Mouse (Mus musculus) G1E (cell line): ENCODE measurements around the gene Ccr10. TPM values are rescaled to one million over a fixed set of nuclear protein-coding genes. Genes with fewer than 3 reads are reported as not detected.
"Not testable (repeated sequence)": the region's sequence is repeated elsewhere in the genome, so short reads cannot be mapped to it uniquely, and the experiment has no call there.

Experiments
- ATAC-seq: 2 replicates; pipeline ENCODE4 v1.8.0; 2016; ENCODE audit warnings: mild to moderate bottlenecking; ENCODE audit not compliant: insufficient number of reproducible peaks, poor library complexity, low FRiP score, severe bottlenecking; ENCODE audit errors: extremely low read depth
- DNase-seq: peaks from one replicate; pipeline ENCODE4 v3.0.0; 2012; ENCODE audit warnings: low spot score
- H3K27me3 ChIP-seq: 2 replicates; pipeline ENCODE4 v1.6.1; 2012; ENCODE audit warnings: mild to moderate bottlenecking, low read length, inconsistent platforms; ENCODE audit not compliant: insufficient read depth
- H3K36me3 ChIP-seq: replicated peaks from 2 replicates; pipeline ENCODE3; 2012; ENCODE audit warnings: mild to moderate bottlenecking, inconsistent platforms
- H3K4me1 ChIP-seq: 2 replicates; pipeline ENCODE4 v1.6.1; 2012; ENCODE audit warnings: low read depth, low read length, inconsistent platforms, mixed read lengths; ENCODE audit not compliant: insufficient read depth
- H3K4me3 ChIP-seq: 2 replicates; pipeline ENCODE4 v1.5.1; 2012; ENCODE audit warnings: low read depth, mild to moderate bottlenecking, inconsistent platforms, low read length, moderate library complexity, mixed read lengths
- H3K9me3 ChIP-seq: replicated peaks from 2 replicates; pipeline ENCODE4 v1.6.1; 2012; ENCODE audit warnings: inconsistent platforms
- CTCF ChIP-seq: IDR thresholded peaks from 2 replicates; pipeline ENCODE4 v1.5.1; 2012; ENCODE audit warnings: low read depth, low read length, inconsistent platforms, mixed read lengths
- GATA1 ChIP-seq: IDR thresholded peaks from 2 replicates; pipeline ENCODE4 v1.6.1; 2012; ENCODE audit warnings: borderline replicate concordance, low read length, inconsistent platforms, mixed read lengths
- GATA2 ChIP-seq: IDR thresholded peaks from 2 replicates; pipeline ENCODE4 v1.6.1; 2012; ENCODE audit warnings: low read depth, low read length, inconsistent platforms, borderline replicate concordance
- POLR2AphosphoS5 ChIP-seq: IDR thresholded peaks from 2 replicates; pipeline ENCODE4 v1.6.1; 2012; ENCODE audit warnings: low read depth, low read length, inconsistent platforms; ENCODE audit not compliant: insufficient replicate concordance
- TAL1 ChIP-seq: conservative IDR thresholded peaks from 2 replicates; pipeline ENCODE4 v1.6.1; 2012; ENCODE audit warnings: low read depth, low read length, inconsistent platforms, mixed read lengths
- polyA plus RNA-seq: library from polyadenylated mRNA; stranded (reverse); fragments of >175 nt; gene quantifications from 2 replicates; pipeline ENCODE4 v1.2.3, GENCODE M21; 2012
- total RNA-seq, 2 experiments: library from RNA; stranded (forward) in 1 of 2; stranded (reverse) in 1 of 2; fragments of 200-1000 nt in 1 of 2; fragments of >200 nt in 1 of 2; fragmentation: Nextera tagmentation in 1 of 2; gene quantifications; 2 replicates each; pipeline ENCODE4 v1.2.3; 2014 to 2017

Ccr10 gene
- total and polyA plus RNA-seq, 3 experiments = not detected

GRCm38 (mm10) chr11:101164677-101165580, 10.3 kb downstream of the Ccr10 start:
- no peak for TF ChIP-seq POLR2AphosphoS5
- TF ChIP-seq GATA1 = no peak
- no peak for TF ChIP-seq GATA2
- TF ChIP-seq CTCF = no peak
- no peak for TF ChIP-seq TAL1
- DNase-seq (peak; percentile 0), ATAC-seq (no peak)
- H3K27me3 ChIP-seq = peaks cover 59% of the 10 kb centered on the region
- H3K4me1 ChIP-seq = peaks cover 4% of the 10 kb centered on the region; the same call in 1 of the 2 replicates
- no peaks in the 10 kb centered on the region for H3K9me3 ChIP-seq
- H3K36me3 ChIP-seq = peaks cover 15% of the 10 kb centered on the region
- no peak overlapping the region for H3K4me3 ChIP-seq

GRCm38 (mm10) chr11:101164351-101164665, 10.9 kb downstream of the Ccr10 start:
- DNase-seq (no peak), ATAC-seq (no peak)
- Histone ChIP-seq H3K9me3 (no peaks in the 10 kb centered on the region), H3K4me1 (0 out of 2 replicates have a peak, but pooled peaks cover 2% of the 10 kb centered on the region), H3K36me3 (peaks cover 15% of the 10 kb centered on the region), H3K4me3 (no peak overlapping the region), H3K27me3 (peaks cover 53% of the 10 kb centered on the region)
- TF ChIP-seq GATA2 = no peak
- no peak for TF ChIP-seq TAL1
- TF ChIP-seq CTCF = no peak
- TF ChIP-seq GATA1 = no peak
- no peak for TF ChIP-seq POLR2AphosphoS5

- DNase-seq = no peak
- Histone ChIP-seq H3K27me3 (peaks cover 54% of the 10 kb centered on the region), H3K36me3 (peaks cover 15% of the 10 kb centered on the region), H3K4me1 (0 out of 2 replicates have a peak, but pooled peaks cover 2% of the 10 kb centered on the region), H3K4me3 (no peak overlapping the region), H3K9me3 (no peaks in the 10 kb centered on the region)
- no peak for TF ChIP-seq GATA1
- no peak for TF ChIP-seq CTCF
- no peak for TF ChIP-seq POLR2AphosphoS5
- TF ChIP-seq GATA2 = no peak
- TF ChIP-seq TAL1 = no peak
- no peak for ATAC-seq
These were observed 11.5 kb downstream of the Ccr10 start for GRCm38 (mm10) chr11:101163476-101164350.

GRCm38 (mm10) chr11:101162772-101163171, 12.5 kb downstream of the Ccr10 start:
- peaks cover 14% of the 10 kb centered on the region for H3K36me3 ChIP-seq
- DNase-seq = no peak
- TF ChIP-seq GATA2 (no peak), CTCF (no peak), POLR2AphosphoS5 (no peak), GATA1 (no peak), TAL1 (no peak)
- ATAC-seq = no peak
- H3K4me1 ChIP-seq = 0 out of 2 replicates have a peak, but pooled peaks cover 2% of the 10 kb centered on the region
- no peak overlapping the region for H3K4me3 ChIP-seq
- H3K9me3 ChIP-seq = no peaks in the 10 kb centered on the region
- peaks cover 57% of the 10 kb centered on the region for H3K27me3 ChIP-seq

GRCm38 (mm10) chr11:101162301-101162700, 12.9 kb downstream of the Ccr10 start:
- TF ChIP-seq TAL1 (no peak), GATA1 (no peak), GATA2 (no peak), POLR2AphosphoS5 (no peak), CTCF (no peak)
- 0 out of 2 replicates have a peak, but pooled peaks cover 2% of the 10 kb centered on the region for H3K4me1 ChIP-seq
- peaks cover 54% of the 10 kb centered on the region for H3K27me3 ChIP-seq
- H3K4me3 ChIP-seq = no peak overlapping the region
- peaks cover 9% of the 10 kb centered on the region for H3K36me3 ChIP-seq
- DNase-seq (peak; percentile 0), ATAC-seq (no peak)
- no peaks in the 10 kb centered on the region for H3K9me3 ChIP-seq

- TF ChIP-seq GATA2 (no peak), CTCF (no peak), TAL1 (no peak), POLR2AphosphoS5 (no peak), GATA1 (no peak)
- Histone ChIP-seq H3K4me1 (0 out of 2 replicates have a peak, but pooled peaks cover 2% of the 10 kb centered on the region), H3K27me3 (peaks cover 55% of the 10 kb centered on the region), H3K36me3 (peaks cover 9% of the 10 kb centered on the region), H3K4me3 (no peak overlapping the region), H3K9me3 (no peaks in the 10 kb centered on the region)
- DNase-seq = no peak
- ATAC-seq = no peak
These were observed 13.7 kb downstream of the Ccr10 start for GRCm38 (mm10) chr11:101161551-101161950.

GRCm38 (mm10) chr11:101160981-101161505, 14.2 kb downstream of the Ccr10 start:
- H3K27me3 ChIP-seq = peaks cover 55% of the 10 kb centered on the region
- not testable (repeated sequence) for H3K4me1 ChIP-seq, DNase-seq, H3K4me3 ChIP-seq, H3K36me3 ChIP-seq, H3K9me3 ChIP-seq, ATAC-seq

GRCm38 (mm10) chr11:101160151-101160550, 15.1 kb downstream of the Ccr10 start:
- H3K4me3 ChIP-seq, DNase-seq, H3K9me3 ChIP-seq, ATAC-seq, H3K4me1 ChIP-seq, H3K36me3 ChIP-seq: not testable (repeated sequence)
- peaks cover 58% of the 10 kb centered on the region for H3K27me3 ChIP-seq
